Mouse (Mus musculus): ENCODE data around the gene Sult4a1.

- TF ChIP-seq POLR2A (IDR thresholded peaks at IDR 0.05; ENCODE audit: insufficient read depth, low read depth, low read length) (no peak), CTCF (IDR thresholded peaks at IDR 0.05) (no peak)
Measured at GRCm38 (mm10) chr15:84069455-84070050, 36.0 kb downstream of the Sult4a1 start.

All from heart, adult 2 months (tissue).